ENCODE assay signal across 12 mouse cellular contexts in the genomic region with DNA sequence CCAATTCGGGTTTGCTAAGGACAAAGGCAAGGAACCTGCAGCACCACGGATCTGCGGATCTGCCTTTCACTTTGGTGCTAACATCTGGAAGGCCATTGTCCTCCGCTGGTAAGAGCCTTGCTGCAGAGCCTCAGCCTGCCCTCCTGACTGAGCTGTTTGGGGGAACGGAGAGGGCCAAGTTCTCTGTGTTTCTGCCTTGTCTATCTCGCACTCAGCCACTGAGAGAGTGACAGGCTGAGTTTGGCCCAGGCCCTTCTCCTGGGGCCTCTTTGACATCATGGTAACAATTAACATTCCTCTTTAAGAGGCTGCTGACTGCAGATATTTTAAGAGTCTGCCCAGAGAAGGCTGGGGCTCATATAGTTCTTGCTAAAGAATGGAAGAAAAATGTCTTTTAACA. TPM values are rescaled to one million over a fixed set of nuclear protein-coding genes. Genes with fewer than 3 reads are reported as not detected.
DNase-seq lines count a peak whose midpoint lies in the region; ATAC-seq and TF ChIP-seq lines count a peak whose summit lies in the region.
"Had no signal": no experiment of that assay in that cellular context is flagged by ENCODE, and none has a peak within 500 bp of the region (broad histone marks: within the 10 kb centered on the region; RNA-seq: fewer than 3 reads in every experiment).

No protein-coding gene starts in this region.

- TF ChIP-seq POLR2A in limb, embryonic 14.5 days (IDR thresholded peaks at IDR 0.05; ENCODE audit: borderline replicate concordance, extremely low read depth, insufficient read depth, insufficient read length), result no peak

- H3K9ac ChIP-seq in liver, embryonic 11.5 days (ENCODE audit: low read depth, low read length), result no peak overlapping the region
- peak overlapping the region; percentile 92 for H3K9ac ChIP-seq in heart, embryonic 13.5 days
- no peak overlapping the region; the same call in 1 of the 2 replicates for H3K9ac ChIP-seq in limb, embryonic 14.5 days (ENCODE audit: low read depth, low read length, severe bottlenecking)
- H3K9ac ChIP-seq in midbrain, embryonic 15.5 days, result no peak overlapping the region

- H3K27ac ChIP-seq in liver, embryonic 11.5 days (ENCODE audit: low read depth, low read length), result 0 out of 2 replicates have a peak overlapping the region, but pooled peaks have one; percentile 16
- H3K27ac ChIP-seq in embryonic facial prominence, embryonic 10.5 days (replicated peaks), result peak overlapping the region; percentile 84
- H3K27ac ChIP-seq in heart, embryonic 13.5 days (replicated peaks), result peak overlapping the region; percentile 99
- H3K27ac ChIP-seq in limb, embryonic 14.5 days (replicated peaks; ENCODE audit: low read depth, low read length), result peak overlapping the region; percentile 58; the same call in 1 of the 2 replicates
- no peak overlapping the region for H3K27ac ChIP-seq in midbrain, embryonic 15.5 days

- peaks cover 13% of the 10 kb centered on the region for H3K4me1 ChIP-seq in liver, embryonic 11.5 days (replicated peaks; ENCODE audit: control insufficient read depth, insufficient read depth, low read length)
- H3K4me1 ChIP-seq in embryonic facial prominence, embryonic 10.5 days, result peaks cover 27% of the 10 kb centered on the region
- peaks cover 61% of the 10 kb centered on the region for H3K4me1 ChIP-seq in heart, embryonic 13.5 days
- peaks cover 11% of the 10 kb centered on the region for H3K4me1 ChIP-seq in limb, embryonic 14.5 days (ENCODE audit: control insufficient read depth, insufficient read depth, low read length)
- H3K4me1 ChIP-seq in midbrain, embryonic 15.5 days, result no peaks in the 10 kb centered on the region

- H3K27me3 ChIP-seq in liver, embryonic 11.5 days (replicated peaks; ENCODE audit: control insufficient read depth, insufficient read depth, low read length), result no peaks in the 10 kb centered on the region
- H3K27me3 ChIP-seq in embryonic facial prominence, embryonic 10.5 days (replicated peaks; ENCODE audit: low read depth, poor library complexity, severe bottlenecking), result no peaks in the 10 kb centered on the region
- H3K27me3 ChIP-seq in heart, embryonic 13.5 days (replicated peaks), result no peaks in the 10 kb centered on the region
- no peaks in the 10 kb centered on the region for H3K27me3 ChIP-seq in limb, embryonic 14.5 days (ENCODE audit: control insufficient read depth, insufficient read depth, low read length)
- no peaks in the 10 kb centered on the region for H3K27me3 ChIP-seq in midbrain, embryonic 15.5 days (replicated peaks)
- H3K27me3 ChIP-seq: Patski had no signal

- no peaks in the 10 kb centered on the region for H3K36me3 ChIP-seq in liver, embryonic 11.5 days (ENCODE audit: control insufficient read depth, insufficient read depth, low read length)
- no peaks in the 10 kb centered on the region for H3K36me3 ChIP-seq in embryonic facial prominence, embryonic 10.5 days (replicated peaks)
- H3K36me3 ChIP-seq in heart, embryonic 13.5 days, result peaks cover 2% of the 10 kb centered on the region; the same call in 1 of the 2 replicates
- no peaks in the 10 kb centered on the region for H3K36me3 ChIP-seq in limb, embryonic 14.5 days (ENCODE audit: control insufficient read depth, insufficient read depth, low read length)
- H3K36me3 ChIP-seq in midbrain, embryonic 15.5 days (replicated peaks), result no peaks in the 10 kb centered on the region

- WGBS in liver, embryonic 11.5 days, result 57% methylated on average over 6 of the region's 6 CpGs
- 41% methylated on average over 6 of the region's 6 CpGs for WGBS in embryonic facial prominence, embryonic 10.5 days
- 16% methylated on average over 6 of the region's 6 CpGs for WGBS in heart, embryonic 13.5 days
- WGBS in limb, embryonic 14.5 days, result 37% methylated on average over 6 of the region's 6 CpGs
- 64% methylated on average over 6 of the region's 6 CpGs for WGBS in midbrain, embryonic 15.5 days

- no peak for ATAC-seq in liver, embryonic 11.5 days (replicated peaks; ENCODE audit: low FRiP score)
- peak; percentile 86 for ATAC-seq in heart, embryonic 13.5 days (ENCODE audit: extremely low read depth, insufficient number of reproducible peaks, low FRiP score, low TSS enrichment)
- ATAC-seq in limb, embryonic 14.5 days (ENCODE audit: low FRiP score, low read depth), result peak; percentile 30; the same call in 1 of the 2 replicates
- ATAC-seq in midbrain, embryonic 15.5 days (replicated peaks), result no peak
- ATAC-seq: Patski had no signal

- H3K4me3 ChIP-seq in liver, embryonic 11.5 days (ENCODE audit: low read depth, low read length), result no peak overlapping the region
- H3K4me3 ChIP-seq in embryonic facial prominence, embryonic 10.5 days, result no peak overlapping the region
- H3K4me3 ChIP-seq in heart, embryonic 13.5 days, result peak overlapping the region; percentile 67
- no peak overlapping the region for H3K4me3 ChIP-seq in limb, embryonic 14.5 days (replicated peaks; ENCODE audit: low read length)
- no peak overlapping the region for H3K4me3 ChIP-seq in midbrain, embryonic 15.5 days

- no peaks in the 10 kb centered on the region for H3K9me3 ChIP-seq in liver, embryonic 11.5 days (ENCODE audit: control insufficient read depth, low read length)
- H3K9me3 ChIP-seq in embryonic facial prominence, embryonic 10.5 days, result no peaks in the 10 kb centered on the region
- no peaks in the 10 kb centered on the region for H3K9me3 ChIP-seq in heart, embryonic 13.5 days
- H3K9me3 ChIP-seq in limb, embryonic 14.5 days (ENCODE audit: control insufficient read depth, low read length), result no peaks in the 10 kb centered on the region
- H3K9me3 ChIP-seq in midbrain, embryonic 15.5 days, result no peaks in the 10 kb centered on the region

- DNase-seq in liver, embryonic 11.5 days (ENCODE audit: low spot score), result no peak
- DNase-seq in liver, result no peak
- DNase-seq in embryonic facial prominence, embryonic 10.5 days (ENCODE audit: low spot score), result peak; percentile 60
- peak; percentile 32 for DNase-seq in limb, embryonic 14.5 days (ENCODE audit: low spot score)
- DNase-seq in urinary bladder, postnatal 4 days (ENCODE audit: low spot score in 2 of 2), result no peak
- DNase-seq in layer of hippocampus, adult 9-11 months, result no peak
- DNase-seq: cerebellum, adult 8-10 months; gastrocnemius, postnatal 14 days; kidney, adult 8-10 months had no signal

- no peak overlapping the region for H3K4me2 ChIP-seq in liver, embryonic 11.5 days
- peak overlapping the region; percentile 82 for H3K4me2 ChIP-seq in heart, embryonic 13.5 days
- no peak overlapping the region for H3K4me2 ChIP-seq in limb, embryonic 14.5 days (replicated peaks; ENCODE audit: low read depth, low read length, severe bottlenecking)
- no peak overlapping the region for H3K4me2 ChIP-seq in midbrain, embryonic 15.5 days

RNA-seq across cellular contexts. Expression of gene Mylk3, which starts 21.0 kb away (rescaled TPM):
- 26.6 and 31.3 TPM in 2 replicates for polyA plus RNA-seq in liver, embryonic 11.5 days (2014; fragmentation: Nextera tagmentation; extraction: Ambion mirVana)
- 2.6 TPM in 2 replicates for polyA plus RNA-seq in embryonic facial prominence, embryonic 10.5 days (2016; fragmentation: Nextera tagmentation; extraction: Ambion mirVana)
- polyA plus RNA-seq in heart, embryonic 13.5 days (2015; fragmentation: Nextera tagmentation; extraction: Ambion mirVana), result 197 and 216 TPM in 2 replicates
- polyA plus RNA-seq in limb, embryonic 14.5 days (2012; rRNA removed), result 0.53 and 0.91 TPM in 2 replicates
- 1.2 and 1.4 TPM in 2 replicates for polyA plus RNA-seq in limb, embryonic 14.5 days (2014; fragmentation: Nextera tagmentation; extraction: Ambion mirVana)
- polyA plus RNA-seq in midbrain, embryonic 15.5 days (2015; fragmentation: Nextera tagmentation; extraction: Ambion mirVana), result 0.34 and 0.52 TPM in 2 replicates
- polyA plus RNA-seq: Patski had no signal

Comparison
In these comparisons a context has a peak if more than half of its experiments do, and no peak if none do; other contexts are left out.
1. ATAC-seq: peak in heart, embryonic 13.5 days (single experiment) and limb, embryonic 14.5 days (single experiment); none in liver, embryonic 11.5 days (single experiment) and midbrain, embryonic 15.5 days (single experiment).
2. DNase-seq: peak in embryonic facial prominence, embryonic 10.5 days (single experiment) and limb, embryonic 14.5 days (single experiment); none in liver, embryonic 11.5 days (single experiment), liver (single experiment), urinary bladder, postnatal 4 days (0 of 2) and layer of hippocampus, adult 9-11 months (single experiment).